Mouse (Mus musculus) heart, embryonic 11.5 days (tissue): ENCODE results near the gene Cmip. TPM values are rescaled to one million over a fixed set of nuclear protein-coding genes. Genes with fewer than 3 reads are reported as not detected.

Experiments
- ATAC-seq: fragments of 200-750 bp; cut with Nextera tagmentation; replicated peaks from 2 replicates; pipeline ENCODE4 v1.8.0; 2017; ENCODE audit warnings: moderate library complexity; ENCODE audit not compliant: insufficient number of reproducible peaks, low FRiP score, low TSS enrichment
- H3K27ac ChIP-seq: fragments of 300-500 bp; sonication (generic); 2 replicates; pipeline ENCODE4 v1.5.1; 2014; ENCODE audit warnings: mild to moderate bottlenecking, low read depth, low read length
- H3K27me3 ChIP-seq: fragments of 300-500 bp; sonication (generic); 2 replicates; pipeline ENCODE4 v1.6.1; 2014; ENCODE audit warnings: mild to moderate bottlenecking, low read length, mixed read lengths; ENCODE audit not compliant: control insufficient read depth, insufficient read depth
- H3K36me3 ChIP-seq: fragments of 300-500 bp; sonication (generic); 2 replicates; pipeline ENCODE4 v1.6.1; 2014; ENCODE audit warnings: mild to moderate bottlenecking, low read length, moderate library complexity, mixed read lengths; ENCODE audit not compliant: control insufficient read depth, insufficient read depth
- H3K4me1 ChIP-seq: fragments of 300-500 bp; sonication (generic); 2 replicates; pipeline ENCODE4 v1.6.1; 2014; ENCODE audit warnings: low read length; ENCODE audit not compliant: control insufficient read depth, insufficient read depth
- H3K4me2 ChIP-seq: fragments of 300-500 bp; sonication (generic); 2 replicates; pipeline ENCODE4 v1.6.1; 2014; ENCODE audit warnings: mild to moderate bottlenecking, moderate library complexity
- H3K4me3 ChIP-seq: fragments of 300-500 bp; sonication (generic); 2 replicates; pipeline ENCODE4 v1.5.1; 2014; ENCODE audit warnings: low read depth, low read length
- H3K9ac ChIP-seq: fragments of 300-500 bp; sonication (generic); 2 replicates; pipeline ENCODE4 v1.6.1; 2014; ENCODE audit warnings: mild to moderate bottlenecking, low read depth, low read length, moderate library complexity
- H3K9me3 ChIP-seq: fragments of 300-500 bp; sonication (generic); replicated peaks from 2 replicates; pipeline ENCODE4 v1.6.1; 2016; ENCODE audit warnings: low read length; ENCODE audit not compliant: control insufficient read depth
- WGBS: fragments of 180-500 bp; shearing (Covaris S2); extraction: QIAGEN DNeasy Blood & Tissue Kit; methylation state at CpG from one replicate; pipeline ENCODE4 v1.1.7; 2014; ENCODE audit not compliant: insufficient replicate concordance; 5-methylcytosine and 5-hydroxymethylcytosine counted together
- polyA plus RNA-seq: library from polyadenylated mRNA; unstranded; fragments of >200 nt; fragmentation: Nextera tagmentation; extraction: Ambion mirVana; gene quantifications from 2 replicates; pipeline ENCODE4 v1.2.1, GENCODE M21; 2014

The Cmip gene
- polyA plus RNA-seq, 1 experiment from 2014 or later, result 8.6 TPM

GRCm38 (mm10) chr8:117253390-117254269, 3.2 kb upstream of the Cmip start:
- Histone ChIP-seq H3K9ac (no peak overlapping the region), H3K36me3 (no peaks in the 10 kb centered on the region), H3K9me3 (no peaks in the 10 kb centered on the region), H3K4me1 (peaks cover 9% of the 10 kb centered on the region), H3K27ac (no peak overlapping the region), H3K27me3 (no peaks in the 10 kb centered on the region), H3K4me3 (no peak overlapping the region), H3K4me2 (no peak overlapping the region)
- ATAC-seq, result no peak
- WGBS, result 65% methylated on average over 17 of the region's 17 CpGs

- H3K4me2 ChIP-seq, result no peak overlapping the region
- no peak for ATAC-seq
- WGBS, result 72% methylated on average over 6 of the region's 6 CpGs
- H3K36me3 ChIP-seq, result no peaks in the 10 kb centered on the region
- no peak overlapping the region for H3K27ac ChIP-seq
- no peaks in the 10 kb centered on the region for H3K27me3 ChIP-seq
- H3K4me1 ChIP-seq, result peaks cover 18% of the 10 kb centered on the region
- no peaks in the 10 kb centered on the region for H3K9me3 ChIP-seq
- no peak overlapping the region for H3K9ac ChIP-seq
- no peak overlapping the region for H3K4me3 ChIP-seq
Measured at GRCm38 (mm10) chr8:117254496-117254895, 2.4 kb upstream of the Cmip start.

DNA sequence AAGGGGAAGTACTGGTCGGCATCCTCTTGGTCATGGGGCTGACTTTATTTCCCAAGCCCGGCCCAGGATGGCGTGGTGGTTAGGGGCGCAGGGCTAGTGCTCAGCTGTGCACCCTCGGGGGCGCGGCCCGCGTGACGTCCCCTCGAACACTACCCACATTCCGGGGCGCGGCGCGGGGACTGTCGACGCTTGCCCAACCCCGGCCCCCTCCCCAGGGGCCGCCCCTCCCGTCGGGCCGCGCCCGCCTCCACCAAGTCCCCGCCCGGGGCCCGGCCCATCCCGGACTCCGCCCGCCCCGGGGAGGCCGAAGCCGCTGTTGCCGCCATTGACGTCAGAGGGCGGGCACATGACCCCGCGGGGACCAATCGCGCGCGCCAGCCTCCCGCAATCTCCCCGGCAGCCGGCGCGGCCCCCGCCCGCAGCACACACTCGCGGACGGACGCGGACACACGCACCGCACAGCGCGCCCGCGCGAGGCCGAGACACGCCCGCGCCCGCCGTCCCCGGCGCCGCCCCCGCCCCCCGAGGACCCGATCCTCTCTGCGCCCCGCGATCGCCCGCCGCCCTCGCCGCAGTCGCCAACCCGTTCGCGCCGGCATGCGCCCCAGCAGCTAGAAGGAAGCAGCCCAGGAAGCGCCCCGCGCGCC, 449 bp upstream of the Cmip start:
- peak overlapping the region; percentile 81 for H3K4me2 ChIP-seq
- ATAC-seq, result peak; percentile 94
- no peaks in the 10 kb centered on the region for H3K36me3 ChIP-seq
- no peaks in the 10 kb centered on the region for H3K27me3 ChIP-seq
- WGBS, result 1% methylated on average over 61 of the region's 92 CpGs
- peaks cover 31% of the 10 kb centered on the region for H3K4me1 ChIP-seq
- H3K9ac ChIP-seq, result peak overlapping the region; percentile 91
- H3K27ac ChIP-seq, result peak overlapping the region; percentile 78
- no peaks in the 10 kb centered on the region for H3K9me3 ChIP-seq
- peak overlapping the region; percentile 83 for H3K4me3 ChIP-seq

DNA sequence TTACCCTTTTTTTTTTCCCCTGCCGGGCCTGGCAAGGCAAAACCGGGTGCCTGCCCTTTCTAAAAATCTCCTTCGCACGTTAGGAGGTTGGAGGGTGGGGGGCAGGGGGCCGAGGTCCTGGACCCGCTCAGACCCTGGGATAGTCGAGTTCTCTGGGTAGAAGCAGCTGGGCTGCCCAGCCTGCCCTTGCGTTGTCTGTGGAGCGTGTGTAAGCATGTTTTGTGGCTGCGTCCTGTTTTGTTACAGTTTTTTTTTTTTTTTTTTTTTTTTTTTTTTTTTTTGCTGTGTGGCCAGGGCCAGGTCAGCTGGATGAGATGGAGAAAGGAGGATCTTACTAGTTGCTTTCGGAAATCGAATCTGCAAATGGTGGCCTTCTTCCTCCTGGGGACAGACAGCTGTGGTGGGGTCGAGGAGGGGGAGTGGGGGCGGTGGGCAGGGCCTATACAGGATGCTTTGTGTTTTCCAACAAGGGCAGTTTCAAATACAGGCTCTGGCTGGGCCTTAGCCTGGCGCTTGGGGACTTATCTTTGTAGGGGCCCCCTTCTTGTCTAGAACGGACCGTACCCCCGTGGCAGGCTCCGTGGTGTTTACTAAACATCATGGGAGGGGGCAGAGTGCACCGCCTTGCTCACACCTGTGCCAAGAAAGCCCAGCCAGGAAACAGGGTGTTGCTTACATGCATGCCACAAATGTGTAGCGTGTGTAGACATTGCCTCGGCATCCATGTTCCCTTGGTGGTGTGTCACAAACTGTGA, 1.1 kb downstream of the Cmip start:
- Histone ChIP-seq H3K4me1 (peaks cover 44% of the 10 kb centered on the region), H3K27me3 (no peaks in the 10 kb centered on the region)

GRCm38 (mm10) chr8:117258576-117259040, 1.7 kb downstream of the Cmip start:
- Histone ChIP-seq H3K4me2 (peak overlapping the region; percentile 81), H3K36me3 (no peaks in the 10 kb centered on the region), H3K9me3 (no peaks in the 10 kb centered on the region), H3K4me1 (peaks cover 50% of the 10 kb centered on the region), H3K4me3 (peak overlapping the region; percentile 83), H3K9ac (peak overlapping the region; percentile 91), H3K27me3 (no peaks in the 10 kb centered on the region), H3K27ac (no peak overlapping the region)
- no peak for ATAC-seq
- WGBS, result 52% methylated on average over 6 of the region's 6 CpGs

More for the DNA sequence above, 1.1 kb downstream of the Cmip start:
- Histone ChIP-seq H3K9ac (peak overlapping the region; percentile 91), H3K27ac (peak overlapping the region; percentile 78; the same call in 1 of the 2 replicates), H3K4me2 (peak overlapping the region; percentile 81), H3K36me3 (no peaks in the 10 kb centered on the region), H3K4me3 (peak overlapping the region; percentile 83), H3K9me3 (no peaks in the 10 kb centered on the region)
- 9% methylated on average over 22 of the region's 22 CpGs for WGBS
- ATAC-seq, result no peak

DNA sequence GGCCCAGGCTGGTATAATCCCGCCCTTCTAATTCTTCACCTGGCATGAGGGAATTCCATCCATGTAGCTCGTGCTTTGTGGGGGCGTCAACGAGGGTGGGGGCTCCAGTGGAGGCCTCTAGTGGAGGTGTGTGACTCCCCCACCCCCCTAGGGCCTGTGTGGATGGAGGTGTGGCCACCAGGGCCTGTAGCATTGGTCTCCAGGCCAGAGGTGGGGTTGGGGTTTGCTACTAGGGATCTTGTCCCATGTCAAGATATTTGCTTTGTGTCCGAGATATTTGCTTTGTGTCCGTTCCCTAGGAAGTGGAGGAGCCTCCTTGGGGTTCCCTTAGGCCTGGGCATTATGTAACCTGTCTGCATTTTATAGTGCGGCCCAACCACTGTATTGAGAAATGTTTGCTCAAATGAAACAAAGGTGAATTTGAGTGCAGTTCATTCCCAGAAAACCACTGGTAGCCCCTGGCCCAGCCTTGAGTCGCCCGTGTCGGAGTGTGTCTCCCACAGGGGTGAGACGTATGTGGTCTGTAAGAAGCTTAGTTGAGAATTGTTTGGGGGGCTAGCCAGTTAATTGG, 2.7 kb downstream of the Cmip start:
- Histone ChIP-seq H3K27ac (no peak overlapping the region), H3K4me3 (no peak overlapping the region), H3K9ac (no peak overlapping the region; the same call in 1 of the 2 replicates), H3K4me1 (peaks cover 53% of the 10 kb centered on the region), H3K36me3 (no peaks in the 10 kb centered on the region), H3K27me3 (no peaks in the 10 kb centered on the region), H3K4me2 (peak overlapping the region; percentile 81), H3K9me3 (no peaks in the 10 kb centered on the region)
- 70% methylated on average over 11 of the region's 11 CpGs for WGBS
- no peak for ATAC-seq

GRCm38 (mm10) chr8:117260234-117260929, 3.5 kb downstream of the Cmip start:
- Histone ChIP-seq H3K9me3 (no peaks in the 10 kb centered on the region), H3K4me2 (peak overlapping the region; percentile 29), H3K36me3 (no peaks in the 10 kb centered on the region), H3K27me3 (no peaks in the 10 kb centered on the region), H3K9ac (no peak overlapping the region), H3K4me3 (no peak overlapping the region), H3K27ac (no peak overlapping the region), H3K4me1 (peaks cover 53% of the 10 kb centered on the region)
- WGBS, result 48% methylated on average over 14 of the region's 14 CpGs
- ATAC-seq, result no peak
